Mouse (Mus musculus): ENCODE results near the gene Cers6.

GRCm38 (mm10) chr2:68884573-68884972 lies 23.3 kb downstream of the Cers6 start:
- no peak for TF ChIP-seq CTCF (conservative IDR thresholded peaks at IDR 0.05; ENCODE audit: low read length)
- no peak for TF ChIP-seq NANOG (IDR thresholded peaks at IDR 0.05; ENCODE audit: borderline replicate concordance, low read length)
- TF ChIP-seq POU5F1 (IDR thresholded peaks at IDR 0.05; ENCODE audit: borderline replicate concordance, low read length): no peak

All from E14TG2a.4 (cell line).